Mouse (Mus musculus) heart, adult 8-10 months (tissue): ENCODE data around the gene Gm10375. TPM values are rescaled to one million over a fixed set of nuclear protein-coding genes. Genes with fewer than 3 reads are reported as not detected.
"Not testable (repeated sequence)": the region's sequence is repeated elsewhere in the genome, so short reads cannot be mapped to it uniquely, and the experiment has no call there.

Experiments used
- DNase-seq: peaks from one replicate; pipeline ENCODE4 v3.0.0; 2022; ENCODE audit warnings: low spot score
- total RNA-seq, 4 experiments: library from RNA; stranded (reverse); gene quantifications; 2 replicates each; pipeline ENCODE4 v1.2.4; 2022

Gm10375 gene
- total RNA-seq: not detected

- DNase-seq: not testable (repeated sequence)
These were observed at the start of gene Gm10375 for GRCm38 (mm10) chr14:43607913-43608312. Gene Gm10375, minus strand, starts transcription at chr14:43608013.

GRCm38 (mm10) chr14:43579046-43579445 lies 28.8 kb downstream of the Gm10375 start, which contains the start of gene Gm17654:
Gene Gm17654, minus strand, starts transcription at chr14:43579146.
- DNase-seq: not testable (repeated sequence)

- DNase-seq: not testable (repeated sequence)
These were observed 29.8 kb downstream of the Gm10375 start for GRCm38 (mm10) chr14:43577969-43578368.

Other genes starting within 250 kb of the Gm10375 start
- not detected for gene Gm8138, start 191.7 kb downstream of the Gm10375 start, total RNA-seq
- gene Gm5799, start 64.4 kb downstream of the Gm10375 start, total RNA-seq: not detected
- gene Gm17654, start 28.9 kb downstream of the Gm10375 start, total RNA-seq: not detected
- not detected for gene Gm8165, start 69.2 kb upstream of the Gm10375 start, total RNA-seq
- gene Gm7324, start 89.8 kb upstream of the Gm10375 start, total RNA-seq: under 1 TPM in 2 of 4 experiments, not detected in 2; 0.63 to 0.71 TPM
- gene Gm16506, start 119.5 kb upstream of the Gm10375 start, total RNA-seq: not detected
- gene Gm6526, start 139.9 kb upstream of the Gm10375 start, total RNA-seq: not detected
- gene Gm8180, start 176.7 kb upstream of the Gm10375 start, total RNA-seq: not detected